Mouse (Mus musculus) liver, embryonic 14.5 days (tissue): ENCODE measurements around the gene Il5. TPM values are rescaled to one million over a fixed set of nuclear protein-coding genes. Genes with fewer than 3 reads are reported as not detected.

ENCODE experiments used
- ATAC-seq: fragments of 200-750 bp; cut with Nextera tagmentation; 2 replicates; pipeline ENCODE4 v1.8.0; 2017; ENCODE audit warnings: moderate number of reproducible peaks, mild to moderate bottlenecking, moderate library complexity; ENCODE audit not compliant: insufficient read depth
- DNase-seq, 3 experiments: peaks; one replicate each; pipeline ENCODE4 v3.0.0-alpha.2; 2012 to 2013; ENCODE audit warnings: low read depth in 3 of 3, low spot score in 3 of 3
- H3K27ac ChIP-seq: fragments of 300-500 bp; sonication (generic); 2 replicates; pipeline ENCODE4 v1.5.1; 2014; ENCODE audit warnings: moderate library complexity, mild to moderate bottlenecking, control low read depth, inconsistent platforms
- H3K27me3 ChIP-seq: fragments of 300-500 bp; sonication (generic); 2 replicates; pipeline ENCODE4 v1.6.1; 2014; ENCODE audit warnings: mild to moderate bottlenecking, low read length, moderate library complexity; ENCODE audit not compliant: control insufficient read depth, insufficient read depth
- H3K36me3 ChIP-seq: fragments of 300-500 bp; sonication (generic); replicated peaks from 2 replicates; pipeline ENCODE4 v1.6.1; 2014; ENCODE audit warnings: low read depth; ENCODE audit not compliant: control insufficient read depth, insufficient read depth
- H3K4me1 ChIP-seq, 2 experiments: fragments of 200-500 bp in 1 of 2; fragments of 300-500 bp in 1 of 2; sonication (generic) in 1 of 2; replicated peaks; 2 replicates each; pipeline ENCODE4 v1.6.1; 2012 to 2014; ENCODE audit warnings: antibody characterized with exemption in 1 of 2, inconsistent platforms in 1 of 2, low read length in 1 of 2; ENCODE audit not compliant: control insufficient read depth in 2 of 2, insufficient read depth in 2 of 2
- H3K4me2 ChIP-seq: fragments of 300-500 bp; sonication (generic); 2 replicates; pipeline ENCODE4 v1.6.1; 2014; ENCODE audit warnings: low read depth, mild to moderate bottlenecking, control low read depth, moderate library complexity
- H3K4me3 ChIP-seq, 2 experiments: fragments of 200-500 bp in 1 of 2; fragments of 300-500 bp in 1 of 2; sonication (generic) in 1 of 2; 2 replicates each; pipeline ENCODE4 v1.5.1; 2012 to 2014; ENCODE audit warnings: low read depth in 2 of 2, low read length in 2 of 2, mild to moderate bottlenecking in 2 of 2, control low read depth in 1 of 2, inconsistent platforms in 1 of 2, moderate library complexity in 1 of 2; ENCODE audit not compliant: insufficient read depth in 1 of 2
- H3K9ac ChIP-seq: fragments of 300-500 bp; sonication (generic); replicated peaks from 2 replicates; pipeline ENCODE4 v1.6.1; 2014; ENCODE audit warnings: mild to moderate bottlenecking, control low read depth, moderate library complexity
- H3K9me3 ChIP-seq: fragments of 300-500 bp; sonication (generic); 2 replicates; pipeline ENCODE4 v1.6.1; 2016; ENCODE audit warnings: low read length, mixed read lengths; ENCODE audit not compliant: control insufficient read depth
- CTCF ChIP-seq: IDR thresholded peaks from 2 replicates; pipeline ENCODE4 v1.5.1; 2016; ENCODE audit warnings: antibody characterized with exemption, low read depth, control low read depth
- EP300 ChIP-seq: IDR thresholded peaks from 2 replicates; pipeline ENCODE4 v1.6.1; 2016; ENCODE audit warnings: antibody characterized with exemption, low read depth
- WGBS: fragments of 180-500 bp; shearing (Covaris S2); extraction: QIAGEN DNeasy Blood & Tissue Kit; methylation state at CpG from one replicate; pipeline ENCODE4 v1.1.7; 2014; ENCODE audit not compliant: insufficient replicate concordance; 5-methylcytosine and 5-hydroxymethylcytosine counted together
- polyA plus RNA-seq, 2 experiments: library from polyadenylated mRNA; depleted of rRNA in 1 of 2; stranded (reverse) in 1 of 2; unstranded in 1 of 2; fragments of >200 nt; fragmentation: Nextera tagmentation in 1 of 2; extraction: Ambion mirVana in 1 of 2; gene quantifications; 2 replicates each; pipeline versions ENCODE4 v1.2.1 to v1.2.3; 2012 to 2014

Gene Il5
- polyA plus RNA-seq, 2 experiments = not detected

DNA sequence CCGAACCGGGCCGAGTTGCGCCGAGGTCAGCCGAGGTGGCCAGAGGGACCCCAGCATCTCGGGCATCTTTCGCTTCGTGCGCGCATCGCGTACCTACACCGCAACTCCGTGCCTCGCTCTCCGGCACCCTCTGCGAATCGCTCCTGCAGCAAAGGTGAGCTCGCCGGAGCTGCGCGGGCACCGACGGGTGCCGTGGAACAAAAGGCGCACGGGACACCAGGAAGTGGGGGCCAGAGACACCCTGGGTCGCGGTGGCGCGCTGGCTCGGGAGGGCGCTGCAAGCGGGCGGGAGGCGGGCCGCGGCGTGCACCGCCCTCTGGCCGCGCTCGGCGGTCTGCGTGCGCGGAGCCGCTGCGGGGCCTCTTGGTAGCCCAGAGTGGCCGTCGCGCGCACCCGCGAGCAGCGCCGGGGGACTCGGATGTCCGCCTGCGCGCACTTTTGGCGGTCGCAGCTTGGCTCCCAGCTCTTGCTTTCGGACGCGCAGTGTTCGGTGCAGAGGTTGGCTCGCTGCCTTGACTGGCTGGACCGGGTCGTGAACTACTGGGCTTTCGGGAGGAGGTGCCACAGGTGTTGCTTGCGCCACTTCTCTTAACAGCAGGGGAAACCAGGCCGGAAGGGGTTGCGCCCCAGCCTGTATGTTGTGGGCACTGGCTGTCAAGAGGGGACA lies 49.7 kb downstream of the Il5 start:
- H3K9ac ChIP-seq = peak overlapping the region; percentile 40; the same call in 1 of the 2 replicates
- H3K27ac ChIP-seq = no peak overlapping the region
- H3K4me3 ChIP-seq = peak overlapping the region; percentile 62
- peak overlapping the region; percentile 76 for H3K4me2 ChIP-seq
- TF ChIP-seq EP300 (no peak), CTCF (0 out of 2 replicates have a peak, but pooled peaks have one; percentile 12)
- H3K36me3 ChIP-seq = no peaks in the 10 kb centered on the region
- H3K27me3 ChIP-seq = peaks cover 15% of the 10 kb centered on the region
- H3K9me3 ChIP-seq = no peaks in the 10 kb centered on the region
- H3K4me1 ChIP-seq = peaks cover 0 to 5% of the 10 kb centered on the region in 2 experiments; a peak in 1 of 4 replicates
- peak; percentile 67 for ATAC-seq
- no peak for DNase-seq
- WGBS = under 1% methylated on average over 74 of the region's 75 CpGs

DNA sequence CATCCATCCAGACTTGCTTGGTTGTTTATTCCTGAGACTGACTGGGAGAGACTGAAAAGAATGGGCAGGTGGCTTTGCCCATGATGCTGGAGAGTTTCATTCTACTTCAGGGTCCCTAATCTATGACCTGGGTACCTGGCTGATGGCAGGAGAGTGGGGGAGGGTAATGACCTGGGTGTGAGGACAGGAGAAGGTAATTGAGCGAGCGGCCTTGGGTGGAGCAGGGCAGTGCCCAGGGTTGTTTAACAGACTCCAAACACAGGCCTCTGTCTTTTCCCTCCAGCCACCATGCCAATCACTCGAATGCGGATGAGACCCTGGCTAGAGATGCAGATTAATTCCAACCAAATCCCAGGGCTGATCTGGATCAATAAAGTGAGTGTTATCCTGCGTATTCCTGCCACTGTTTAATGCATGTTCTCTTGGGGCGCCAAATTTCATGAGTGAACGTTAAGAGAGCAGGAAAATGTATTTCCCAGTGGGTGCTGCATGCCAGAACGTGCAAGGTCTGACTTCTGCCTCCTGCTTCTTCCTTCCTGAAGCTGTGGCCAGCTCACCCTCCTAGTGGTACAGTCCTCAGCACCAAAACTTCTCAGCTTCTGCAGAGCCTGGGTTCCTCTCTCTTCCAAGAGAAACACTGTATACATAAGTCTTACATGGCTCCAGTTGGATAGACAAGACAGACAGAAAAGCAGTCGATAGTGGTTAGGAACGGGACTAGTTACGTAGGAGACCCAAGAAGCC lies 50.6 kb downstream of the Il5 start:
- no peak overlapping the region for H3K9ac ChIP-seq
- peak overlapping the region; percentile 76 for H3K4me2 ChIP-seq
- DNase-seq (no peak), ATAC-seq (no peak)
- WGBS = 59% methylated on average over 11 of the region's 11 CpGs
- no peak overlapping the region for H3K27ac ChIP-seq
- H3K4me3 ChIP-seq = peak overlapping the region; percentile 62; a peak in 3 of 4 replicates
- peaks cover 0 to 5% of the 10 kb centered on the region in 2 experiments; a peak in 1 of 4 replicates for H3K4me1 ChIP-seq
- no peaks in the 10 kb centered on the region for H3K9me3 ChIP-seq
- TF ChIP-seq CTCF = no peak
- no peak for TF ChIP-seq EP300
- peaks cover 15% of the 10 kb centered on the region for H3K27me3 ChIP-seq
- H3K36me3 ChIP-seq = no peaks in the 10 kb centered on the region

- no peak overlapping the region for H3K4me2 ChIP-seq
These were observed 51.9 kb downstream of the Il5 start for GRCm38 (mm10) chr11:53772536-53772935.

DNA sequence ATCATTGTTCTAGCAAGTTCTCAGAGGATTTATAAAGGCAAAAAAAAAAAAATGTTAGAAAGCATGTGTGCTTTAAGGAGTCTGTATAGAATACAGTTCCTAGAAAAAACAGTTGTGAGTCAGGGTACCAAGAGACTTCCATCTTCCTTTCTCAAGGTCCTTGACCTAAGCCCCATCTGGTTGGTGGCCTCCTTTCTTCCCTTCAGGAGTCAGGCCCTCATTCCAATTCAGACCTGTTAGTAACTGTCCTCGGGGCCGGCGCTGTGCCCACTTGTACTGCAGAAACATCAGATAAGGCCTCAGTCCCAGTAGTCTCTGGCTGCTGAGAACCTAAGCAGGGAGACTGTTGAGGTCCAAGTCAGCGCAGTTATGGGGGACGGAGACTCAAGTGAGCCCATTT lies 52.5 kb downstream of the Il5 start, which contains the start of gene Gm17334:
TSS of gene Gm17334 (minus strand) at position 101 of the 400 bp plus-strand sequence.
- Histone ChIP-seq H3K27ac (no peak within 1 kb of the TSS), H3K4me2 (no peak within 1 kb of the TSS), H3K4me3 (no peak within 1 kb of the TSS), H3K9ac (no peak within 1 kb of the TSS), H3K27me3 (peaks cover 15% of the 10 kb centered on the region), H3K4me1 (peaks cover 0 to 5% of the 10 kb centered on the region in 2 experiments; a peak in 1 of 4 replicates), H3K9me3 (no peaks in the 10 kb centered on the region), H3K36me3 (0 out of 2 replicates have a peak, but pooled peaks cover 3% of the 10 kb centered on the region)
- whole genome bisulfite sequencing = 64% methylated on average over 5 of the region's 5 CpGs
- no peak for DNase-seq
- TF ChIP-seq CTCF = no peak
- TF ChIP-seq EP300 = no peak
- no peak for ATAC-seq

More at GRCm38 (mm10) chr11:53772536-53772935, 51.9 kb downstream of the Il5 start:
- no peak for DNase-seq
- Histone ChIP-seq H3K27me3 (peaks cover 15% of the 10 kb centered on the region), H3K9me3 (no peaks in the 10 kb centered on the region), H3K36me3 (0 out of 2 replicates have a peak, but pooled peaks cover 3% of the 10 kb centered on the region), H3K4me1 (peaks cover 0 to 5% of the 10 kb centered on the region in 2 experiments; a peak in 1 of 4 replicates), H3K27ac (no peak overlapping the region), H3K9ac (no peak overlapping the region), H3K4me3 (no peak overlapping the region)
- 45% methylated on average over 9 of the region's 9 CpGs for WGBS
- no peak for ATAC-seq
- TF ChIP-seq EP300 = no peak
- TF ChIP-seq CTCF = no peak
